Mouse (Mus musculus): ENCODE measurements around the gene Anks4b.

The Anks4b gene

DNA sequence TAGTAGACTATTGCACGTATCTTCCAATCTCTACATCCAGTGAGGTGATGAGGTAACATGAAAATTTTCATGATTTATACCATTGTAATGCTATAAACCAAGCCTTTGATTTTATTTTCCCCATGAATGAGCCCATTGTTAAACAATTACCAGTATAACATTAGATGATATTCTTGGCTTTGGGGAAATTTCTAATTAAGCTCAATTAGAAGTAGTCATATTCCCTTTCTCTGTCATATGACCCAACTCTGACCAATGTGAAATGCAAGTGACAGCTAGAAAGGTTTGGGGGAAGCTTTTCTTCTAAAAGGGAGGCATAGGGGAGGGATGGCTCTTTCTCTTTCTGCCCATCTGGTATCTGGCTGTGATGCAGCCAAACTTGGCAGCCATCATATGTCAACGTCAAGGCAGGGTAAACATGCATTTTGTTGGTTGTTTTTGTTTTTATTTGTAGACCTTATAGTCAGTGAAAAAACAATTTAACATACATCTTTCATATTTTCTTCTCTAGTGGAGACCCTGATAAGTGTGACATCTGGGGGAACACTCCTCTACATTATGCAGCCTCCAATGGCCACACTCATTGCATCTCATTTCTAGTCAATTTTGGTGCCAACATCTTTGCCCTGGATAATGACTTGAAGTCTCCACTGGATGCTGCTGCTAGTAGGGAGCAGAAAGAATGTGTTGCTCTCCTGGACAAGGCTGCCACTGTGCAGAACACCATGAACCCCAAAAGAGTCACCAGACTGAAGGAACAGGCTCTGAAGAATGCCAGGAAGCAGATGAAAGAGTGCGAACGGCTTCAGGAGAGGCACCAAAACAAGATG lies 8.0 kb downstream of the Anks4b start:
- in situ Hi-C loops (cut with MboI; ENCODE audit: low pct_unique_long_range_greater_than_20kb in 1 of 2, low sequenced_read_pairs in 2 of 2, unreplicated experiment in 1 of 2) = no loop called here

DNA sequence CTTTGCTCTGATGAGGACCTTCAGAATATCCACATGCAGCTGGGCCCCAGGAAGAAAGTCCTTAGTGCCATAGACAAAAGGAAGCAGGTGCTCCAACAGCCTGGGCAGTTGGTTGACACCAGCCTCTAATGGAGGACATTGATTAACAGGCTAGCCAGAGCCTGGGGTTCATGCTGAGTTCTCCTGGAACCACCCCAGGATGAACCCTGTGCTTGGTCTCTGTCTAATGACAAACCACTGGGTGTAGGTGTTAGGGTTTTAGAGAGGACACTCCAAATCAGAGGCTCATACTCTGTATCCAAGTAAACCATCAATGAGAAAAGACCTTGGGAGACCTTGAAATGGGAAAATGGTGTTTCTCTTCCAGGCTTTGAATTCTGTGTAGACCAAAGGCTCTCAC lies 9.2 kb downstream of the Anks4b start:
- in situ Hi-C loops (cut with MboI; ENCODE audit: low pct_unique_long_range_greater_than_20kb in 1 of 2, low sequenced_read_pairs in 2 of 2, unreplicated experiment in 1 of 2) = no loop called here

DNA sequence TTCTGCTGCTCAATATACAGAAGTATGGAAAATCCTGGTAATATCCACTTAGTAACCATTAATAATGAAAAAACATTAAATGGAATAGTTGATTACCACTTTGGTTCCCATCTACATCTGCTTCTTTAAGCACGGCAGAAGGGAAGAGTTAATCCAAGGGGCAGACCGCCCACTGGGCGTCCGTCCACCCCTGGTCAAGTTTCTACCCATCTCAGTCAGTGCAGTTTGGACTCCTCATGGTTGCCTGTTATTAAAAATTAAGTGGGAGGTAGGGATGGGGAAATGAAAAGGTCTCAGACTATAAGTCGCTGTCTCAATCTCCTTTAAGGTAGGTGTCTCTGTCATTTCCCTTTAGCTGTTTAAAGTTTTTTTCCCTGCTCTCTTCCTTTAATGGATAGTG lies 15.3 kb downstream of the Anks4b start:
- in situ Hi-C loops (cut with MboI; ENCODE audit: low pct_unique_long_range_greater_than_20kb in 1 of 2, low sequenced_read_pairs in 2 of 2, unreplicated experiment in 1 of 2) = no loop called here

DNA sequence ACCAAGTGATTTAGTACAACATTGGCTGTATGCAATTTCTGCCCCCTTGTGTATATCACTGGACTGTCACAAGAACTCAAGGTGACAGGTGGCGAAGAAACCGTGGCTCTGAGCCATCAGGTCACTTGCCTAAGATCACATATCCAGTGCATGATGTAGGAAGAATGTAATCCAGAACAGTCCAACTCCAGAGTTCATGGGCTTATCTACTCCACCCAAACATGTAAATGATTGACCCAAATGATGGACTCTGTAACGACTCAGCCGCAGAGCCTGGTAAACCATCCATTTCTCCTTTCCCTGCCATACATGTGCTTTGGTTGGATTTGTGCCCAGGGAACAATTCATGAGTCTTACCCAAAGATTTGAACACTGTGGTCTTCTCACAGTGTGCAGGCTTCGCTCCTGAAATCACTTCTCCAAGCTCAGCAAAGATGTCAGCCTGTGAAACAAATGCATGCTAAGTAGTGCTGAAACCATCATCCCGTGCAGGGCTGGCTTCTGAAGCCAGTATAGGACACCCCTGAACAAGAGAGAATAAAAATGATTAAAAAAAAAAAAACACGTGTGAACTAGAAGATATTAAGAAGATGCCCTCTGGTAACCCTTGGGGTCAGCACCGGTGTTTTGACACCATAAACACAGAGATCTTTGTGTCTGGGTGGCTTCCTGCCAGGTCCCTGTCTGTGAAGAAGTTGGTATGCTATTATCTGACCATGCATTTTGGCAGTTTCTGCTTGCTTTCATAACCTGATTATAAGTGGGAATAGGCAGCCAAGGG lies 15.9 kb downstream of the Anks4b start:
- in situ Hi-C loops (cut with MboI; ENCODE audit: low pct_unique_long_range_greater_than_20kb in 1 of 2, low sequenced_read_pairs in 2 of 2, unreplicated experiment in 1 of 2) = no loop called here

DNA sequence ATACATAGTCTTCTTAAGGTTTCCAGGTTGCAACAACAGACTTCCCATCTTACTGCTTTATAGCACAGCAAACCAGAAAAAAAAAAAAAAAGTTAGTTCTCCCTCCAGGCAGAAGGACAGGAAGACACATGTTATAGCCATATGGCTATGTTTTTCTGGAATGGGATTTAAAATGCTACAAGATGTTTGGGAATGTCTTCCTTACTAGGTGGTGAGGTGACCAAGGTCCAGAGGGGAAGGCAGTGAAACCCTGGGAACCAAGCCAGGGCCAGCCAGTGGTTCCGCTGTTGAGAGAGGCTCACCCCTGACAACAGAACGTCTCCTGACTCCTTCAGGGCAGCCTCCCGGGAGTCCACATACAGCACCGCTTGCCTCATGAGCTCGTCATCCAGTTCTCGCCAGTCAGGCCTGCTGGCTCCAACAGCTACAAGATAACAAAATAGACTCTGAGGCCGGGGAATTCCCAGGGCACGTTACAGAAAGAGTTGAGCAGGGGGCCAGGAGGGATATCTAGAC lies 16.6 kb downstream of the Anks4b start:
- in situ Hi-C loops (cut with MboI; ENCODE audit: low pct_unique_long_range_greater_than_20kb in 1 of 2, low sequenced_read_pairs in 2 of 2, unreplicated experiment in 1 of 2) = no loop called here

DNA sequence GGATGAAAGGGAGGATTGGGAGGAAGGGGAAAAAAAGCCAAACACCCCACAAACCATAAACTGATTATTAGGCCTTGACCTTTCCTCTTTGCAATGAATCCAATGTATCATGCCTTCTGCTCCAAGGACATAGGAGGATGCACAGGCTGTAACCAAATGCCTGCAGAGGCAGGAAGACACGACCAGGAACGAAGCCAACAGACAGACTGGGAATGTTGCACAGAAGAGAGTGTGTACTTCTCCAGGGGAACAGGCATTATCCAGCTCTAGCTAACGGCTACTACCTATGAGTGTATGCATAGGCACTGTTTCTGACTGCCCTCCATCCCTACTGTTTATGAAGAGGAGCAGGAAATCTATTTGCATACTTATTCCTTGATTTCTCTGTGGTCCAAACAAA lies 18.5 kb downstream of the Anks4b start:
- in situ Hi-C loops (cut with MboI; ENCODE audit: low pct_unique_long_range_greater_than_20kb in 1 of 2, low sequenced_read_pairs in 2 of 2, unreplicated experiment in 1 of 2) = no loop called here

DNA sequence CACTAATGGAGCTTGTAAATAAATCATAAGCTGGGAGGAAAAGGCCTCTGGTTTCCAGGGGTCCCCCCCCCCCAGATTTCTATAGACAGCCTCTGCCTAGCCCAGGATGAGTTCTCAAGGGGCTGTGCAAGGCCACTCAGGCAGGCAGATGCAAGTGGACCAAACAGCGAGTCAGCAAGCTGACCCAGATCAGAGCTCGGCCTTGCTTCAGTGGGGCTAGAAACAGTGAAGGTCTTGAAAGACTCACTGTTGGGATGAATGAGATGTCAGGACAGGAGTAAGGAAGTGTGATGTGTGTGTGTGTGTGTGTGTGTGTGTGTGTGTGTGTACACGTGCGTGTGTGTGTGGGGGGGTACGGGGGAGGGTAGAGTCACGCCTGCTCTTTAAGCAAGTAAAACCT lies 19.2 kb downstream of the Anks4b start:
- in situ Hi-C loops (cut with MboI; ENCODE audit: low pct_unique_long_range_greater_than_20kb in 1 of 2, low sequenced_read_pairs in 2 of 2, unreplicated experiment in 1 of 2) = no loop called here

DNA sequence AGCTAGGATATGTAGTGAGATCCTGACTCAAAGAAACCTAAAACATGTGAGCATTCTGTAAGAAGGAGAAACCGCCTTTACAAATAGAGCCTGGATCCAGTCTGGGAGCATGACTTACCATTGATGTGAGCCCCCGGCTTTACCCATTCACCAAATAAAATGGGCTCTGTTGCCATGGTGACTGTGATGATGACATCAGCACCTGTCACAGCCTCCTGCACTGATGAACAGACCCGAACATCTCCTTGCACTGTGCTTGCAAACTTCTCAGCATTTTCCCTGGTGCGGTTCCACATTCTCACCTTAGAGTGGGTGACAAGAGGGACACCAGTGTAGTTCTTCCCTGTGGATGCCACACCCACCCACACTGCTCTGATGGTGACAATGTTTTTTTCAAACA lies 21.5 kb downstream of the Anks4b start:
- in situ Hi-C loops (cut with MboI; ENCODE audit: low pct_unique_long_range_greater_than_20kb in 1 of 2, low sequenced_read_pairs in 2 of 2, unreplicated experiment in 1 of 2) = loop anchor here in 1 of 2 experiments (5.0 kb wide), 1 partner anchor 73 kb away; no protein-coding TSS in a partner anchor

DNA sequence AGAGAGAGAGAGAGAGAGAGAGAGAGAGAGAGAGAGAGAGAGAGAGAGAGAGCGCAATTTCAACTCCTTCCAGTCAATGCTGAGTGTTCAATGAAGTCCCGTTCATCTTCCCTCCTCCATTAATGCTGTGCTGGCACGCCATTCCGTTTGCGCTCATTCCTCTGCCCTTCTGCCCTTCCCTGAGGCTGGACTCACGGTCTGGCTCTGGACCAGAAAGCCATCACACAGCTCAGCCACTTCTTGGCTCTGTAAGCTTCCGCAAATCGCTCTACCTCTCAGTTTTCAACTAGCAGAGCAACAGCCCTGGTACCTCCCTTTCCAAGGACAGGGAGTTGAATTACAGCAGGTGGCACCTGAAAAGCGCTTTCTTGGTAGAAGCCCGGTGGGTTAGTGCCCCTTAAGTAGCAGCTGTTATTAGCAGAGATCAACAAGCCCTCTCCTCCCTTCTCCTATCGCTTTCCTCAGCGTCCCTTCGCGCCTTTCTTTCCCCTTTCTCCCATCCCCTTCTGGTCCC lies 27.6 kb downstream of the Anks4b start:
- in situ Hi-C loops (cut with MboI; ENCODE audit: low pct_unique_long_range_greater_than_20kb in 1 of 2, low sequenced_read_pairs in 2 of 2, unreplicated experiment in 1 of 2) = loop anchor here (5.0 to 25.0 kb wide), 3 partner anchors 79 to 364 kb away; partner anchors contain the start of gene Dnah3 (in 1 of the 2)

DNA sequence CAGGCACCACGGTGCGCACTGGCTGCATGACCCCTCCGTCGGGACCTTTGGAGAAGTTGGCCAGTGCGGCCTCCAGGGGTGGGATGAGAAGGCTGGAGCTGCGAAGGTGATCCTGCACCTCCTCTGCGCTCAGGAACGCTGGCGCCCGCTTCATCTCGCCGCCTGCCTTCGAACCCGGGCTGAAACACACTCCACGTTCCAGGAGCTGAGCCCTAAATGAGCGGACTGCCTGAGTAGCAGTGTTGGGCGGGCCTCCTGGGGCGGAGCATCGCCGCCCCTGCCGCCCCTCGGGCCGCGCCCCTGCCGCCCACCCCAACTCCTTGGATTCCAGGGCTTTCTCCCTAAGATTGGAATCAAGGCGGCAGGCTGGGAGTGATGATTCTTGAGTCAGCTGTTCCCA lies 28.1 kb downstream of the Anks4b start, which contains the start of gene Crym:
Gene Crym (minus strand): TSS at position 341 of the 400 bp plus-strand sequence.
- in situ Hi-C loops (cut with MboI; ENCODE audit: low pct_unique_long_range_greater_than_20kb in 1 of 2, low sequenced_read_pairs in 2 of 2, unreplicated experiment in 1 of 2) = loop anchor here (5.0 to 25.0 kb wide), 3 partner anchors 79 to 364 kb away; partner anchors contain the start of gene Dnah3 (in 1 of the 2)

DNA sequence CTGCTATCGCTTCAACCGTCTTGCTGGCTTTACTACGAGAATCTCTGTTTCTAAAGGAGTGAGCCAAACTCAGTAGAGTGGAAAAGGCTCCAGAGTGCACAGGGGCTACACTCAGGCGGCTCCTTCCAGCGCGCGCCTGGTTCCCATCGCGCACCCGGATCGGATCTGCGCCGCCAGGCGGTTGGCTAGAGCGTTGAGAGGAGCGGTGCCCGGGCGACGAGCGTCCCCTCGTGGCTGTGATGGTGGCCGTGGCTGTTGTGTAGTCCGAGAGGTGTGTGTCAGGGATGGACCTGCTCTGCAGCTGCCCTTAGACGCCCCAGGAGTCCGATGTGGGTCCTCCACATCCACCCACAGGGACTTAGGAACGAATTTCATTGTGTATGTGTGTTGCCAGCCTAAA lies 30.1 kb downstream of the Anks4b start, which contains the start of gene Abca14:
Gene Abca14 (plus strand): TSS at position 173 of the 400 bp plus-strand sequence.
- in situ Hi-C loops (cut with MboI; ENCODE audit: low pct_unique_long_range_greater_than_20kb in 1 of 2, low sequenced_read_pairs in 2 of 2, unreplicated experiment in 1 of 2) = loop anchor here (5.0 to 25.0 kb wide), 3 partner anchors 81 to 366 kb away; partner anchors contain the start of gene Dnah3 (in 1 of the 2)

DNA sequence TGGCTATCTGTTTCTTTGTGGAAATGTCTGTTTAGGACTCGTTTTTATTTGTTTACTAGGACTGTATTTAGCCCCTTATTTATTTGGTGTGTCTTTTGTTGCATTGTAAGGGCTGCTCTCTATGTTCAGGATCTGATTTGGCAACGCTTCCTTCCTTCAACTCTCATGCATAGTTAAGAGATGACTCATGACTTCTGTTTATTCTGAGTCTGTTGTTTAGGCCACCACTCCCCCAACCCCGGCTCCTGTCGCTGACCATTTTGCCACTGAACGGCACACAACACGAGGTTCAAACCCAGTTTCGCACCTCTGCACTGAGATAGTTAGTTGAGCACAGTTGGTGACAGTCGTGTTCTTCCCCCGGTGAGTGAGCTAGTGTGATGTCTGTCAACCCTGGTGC lies 32.3 kb downstream of the Anks4b start:
- in situ Hi-C loops (cut with MboI; ENCODE audit: low pct_unique_long_range_greater_than_20kb in 1 of 2, low sequenced_read_pairs in 2 of 2, unreplicated experiment in 1 of 2) = loop anchor here (10.0 to 25.0 kb wide), 2 partner anchors 111 to 369 kb away; partner anchors contain the start of gene Dnah3 (in 1 of the 2)

DNA sequence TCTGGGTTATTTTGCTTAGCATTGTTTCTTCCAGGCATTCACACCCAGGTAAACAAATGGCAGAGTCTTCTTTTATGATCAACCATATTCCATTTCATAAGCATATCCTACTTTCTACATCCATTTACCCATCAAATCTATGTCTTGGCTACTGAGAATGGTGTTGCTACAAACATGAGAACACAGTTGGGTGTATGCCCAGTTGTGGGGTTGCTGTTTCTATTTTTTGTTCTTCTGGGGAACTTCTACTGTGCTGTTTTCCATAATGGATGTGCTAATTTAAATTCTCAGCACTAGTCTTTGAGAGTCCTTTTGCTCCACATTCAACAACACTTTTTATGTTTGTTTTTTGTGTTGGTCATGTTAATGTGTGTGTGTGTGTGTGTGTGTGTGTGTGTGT lies 54.9 kb downstream of the Anks4b start:
- in situ Hi-C loops (cut with MboI; ENCODE audit: low pct_unique_long_range_greater_than_20kb in 1 of 2, low sequenced_read_pairs in 2 of 2, unreplicated experiment in 1 of 2) = no loop called here
